Mouse (Mus musculus) kidney, embryonic 16.5 days (tissue): Measurements from ENCODE around the gene Parn. TPM values are rescaled to one million over a fixed set of nuclear protein-coding genes. Genes with fewer than 3 reads are reported as not detected.

ENCODE experiments used
- ATAC-seq: fragments of 200-750 bp; cut with Nextera tagmentation; 2 replicates; pipeline ENCODE4 v1.8.0; 2017; ENCODE audit warnings: moderate TSS enrichment; ENCODE audit not compliant: low FRiP score, low TSS enrichment
- H3K27ac ChIP-seq: fragments of 300-500 bp; sonication (generic); 2 replicates; pipeline ENCODE4 v1.5.1; 2014; ENCODE audit warnings: low read length
- H3K27me3 ChIP-seq: fragments of 300-500 bp; sonication (generic); 2 replicates; pipeline ENCODE4 v1.6.1; 2014; ENCODE audit warnings: low read length, control low read depth, mixed read lengths; ENCODE audit not compliant: insufficient read depth
- H3K36me3 ChIP-seq: fragments of 300-500 bp; sonication (generic); 2 replicates; pipeline ENCODE4 v1.6.1; 2014; ENCODE audit warnings: low read length, control low read depth, mixed read lengths; ENCODE audit not compliant: insufficient read depth
- H3K4me1 ChIP-seq: fragments of 300-500 bp; sonication (generic); 2 replicates; pipeline ENCODE4 v1.6.1; 2014; ENCODE audit warnings: low read length, control low read depth, mixed read lengths; ENCODE audit not compliant: insufficient read depth
- H3K4me2 ChIP-seq: fragments of 300-500 bp; sonication (generic); replicated peaks from 2 replicates; pipeline ENCODE4 v1.6.1; 2014; ENCODE audit warnings: low read depth, low read length
- H3K4me3 ChIP-seq: fragments of 300-500 bp; sonication (generic); 2 replicates; pipeline ENCODE4 v1.5.1; 2014; ENCODE audit warnings: mild to moderate bottlenecking, low read length
- H3K9ac ChIP-seq: fragments of 300-500 bp; sonication (generic); replicated peaks from 2 replicates; pipeline ENCODE4 v1.6.1; 2014; ENCODE audit warnings: low read length
- H3K9me3 ChIP-seq: fragments of 300-500 bp; sonication (generic); 2 replicates; pipeline ENCODE4 v1.6.1; 2016; ENCODE audit warnings: low read length, control low read depth
- WGBS: fragments of 180-500 bp; shearing (Covaris S2); extraction: QIAGEN DNeasy Blood & Tissue Kit; methylation state at CpG from one replicate; pipeline ENCODE4 v1.1.7; 2014; 5-methylcytosine and 5-hydroxymethylcytosine counted together
- polyA plus RNA-seq: library from polyadenylated mRNA; unstranded; fragments of >200 nt; fragmentation: Nextera tagmentation; extraction: Ambion mirVana; gene quantifications from 2 replicates; pipeline ENCODE4 v1.2.1, GENCODE M21; 2015

Parn gene
- polyA plus RNA-seq, 1 experiment from 2014 or later, result 49.1 TPM

DNA sequence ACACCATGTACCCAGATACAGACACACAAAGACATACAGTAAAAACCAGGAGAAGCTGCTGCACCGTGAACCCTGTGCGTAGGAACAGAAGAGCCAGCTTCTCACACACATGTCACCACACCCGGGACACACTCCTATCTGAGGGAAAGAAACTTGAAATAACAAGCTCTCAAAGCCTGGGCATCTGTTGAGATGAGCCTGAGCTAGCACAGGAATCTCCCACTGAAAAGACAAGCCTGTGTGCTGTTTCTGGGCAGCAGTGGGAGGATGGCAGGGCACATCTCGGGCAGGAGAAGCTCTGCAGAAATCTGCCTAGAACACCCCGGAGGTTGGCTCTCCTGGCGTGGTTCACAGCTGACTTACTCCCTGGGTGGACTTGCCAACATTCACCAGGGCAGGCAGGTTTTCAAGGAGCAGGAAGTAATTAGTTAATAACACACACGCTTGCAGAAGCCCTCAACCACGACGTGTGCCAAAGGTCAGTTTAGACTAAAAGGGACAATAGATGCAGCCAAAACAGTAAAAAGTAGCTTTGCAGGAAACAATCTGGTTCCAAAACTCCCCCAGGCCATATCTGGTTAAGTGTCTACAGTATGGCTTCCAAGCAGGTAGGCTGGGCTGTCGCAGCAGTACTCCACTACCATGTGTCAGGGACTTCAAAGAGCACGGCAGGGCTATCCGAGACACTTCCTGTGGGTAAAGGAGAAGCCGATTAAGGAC lies 129.6 kb downstream of the Parn start:
- H3K4me1 ChIP-seq, result peaks cover 11% of the 10 kb centered on the region
- no peaks in the 10 kb centered on the region for H3K27me3 ChIP-seq
- H3K4me2 ChIP-seq, result no peak overlapping the region
- H3K36me3 ChIP-seq, result no peaks in the 10 kb centered on the region
- H3K9me3 ChIP-seq, result no peaks in the 10 kb centered on the region
- H3K4me3 ChIP-seq, result no peak overlapping the region
- H3K27ac ChIP-seq, result no peak overlapping the region
- no peak overlapping the region for H3K9ac ChIP-seq
- WGBS, result 40% methylated on average over 13 of the region's 13 CpGs
- ATAC-seq, result peak; percentile 44; the same call in 1 of the 2 replicates

- H3K27ac ChIP-seq, result no peak overlapping the region
- no peaks in the 10 kb centered on the region for H3K27me3 ChIP-seq
- no peaks in the 10 kb centered on the region for H3K36me3 ChIP-seq
- WGBS, result 76% methylated on average over 7 of the region's 7 CpGs
- no peak for ATAC-seq
- no peak overlapping the region for H3K4me2 ChIP-seq
- H3K9me3 ChIP-seq, result no peaks in the 10 kb centered on the region
- peaks cover 11% of the 10 kb centered on the region for H3K4me1 ChIP-seq
- H3K4me3 ChIP-seq, result no peak overlapping the region
- no peak overlapping the region for H3K9ac ChIP-seq
Observed at GRCm38 (mm10) chr16:13536404-13536803, 131.6 kb downstream of the Parn start.

DNA sequence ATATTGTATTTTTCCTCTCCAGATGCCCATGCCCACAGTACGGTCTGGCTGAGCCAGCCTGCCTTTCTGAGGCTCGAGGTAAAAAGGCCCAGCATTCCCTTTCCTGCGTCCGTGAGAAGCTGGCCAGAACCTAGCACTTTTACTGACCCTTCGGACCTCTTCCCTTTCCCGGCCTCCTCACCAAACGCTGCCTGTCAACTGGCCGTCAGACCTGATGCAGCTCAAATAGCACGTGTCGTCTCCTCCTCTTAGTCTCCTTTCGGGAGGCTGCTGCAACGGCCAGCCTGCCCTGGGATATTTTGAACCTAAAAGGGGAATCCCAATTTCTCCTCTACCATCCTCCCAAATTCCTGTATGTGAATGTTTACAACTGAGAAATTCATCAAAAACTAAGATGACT lies 132.1 kb downstream of the Parn start:
- no peaks in the 10 kb centered on the region for H3K27me3 ChIP-seq
- H3K4me3 ChIP-seq, result no peak overlapping the region
- ATAC-seq, result no peak
- peaks cover 11% of the 10 kb centered on the region for H3K4me1 ChIP-seq
- no peak overlapping the region for H3K9ac ChIP-seq
- 44% methylated on average over 12 of the region's 12 CpGs for WGBS
- no peak overlapping the region for H3K27ac ChIP-seq
- no peak overlapping the region for H3K4me2 ChIP-seq
- no peaks in the 10 kb centered on the region for H3K9me3 ChIP-seq
- no peaks in the 10 kb centered on the region for H3K36me3 ChIP-seq

DNA sequence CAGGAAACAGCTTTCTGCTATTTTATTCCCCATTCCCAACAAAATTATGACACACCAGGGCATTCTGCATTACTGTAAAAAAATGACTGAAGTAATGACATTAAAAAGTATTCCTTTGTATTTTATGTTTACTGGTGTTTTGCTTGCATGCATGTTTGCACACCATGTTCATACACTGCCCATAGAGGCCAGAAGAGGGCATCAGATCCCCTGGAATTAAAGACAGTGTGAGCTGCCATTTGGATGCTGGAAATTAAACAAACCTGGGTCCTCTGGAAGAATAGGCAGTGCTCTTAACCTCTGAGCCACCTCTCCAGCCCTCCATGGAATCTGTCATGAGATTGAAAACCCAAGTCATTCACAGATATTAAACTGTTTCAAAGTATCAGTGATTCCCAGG lies 135.1 kb downstream of the Parn start:
- no peak overlapping the region for H3K4me2 ChIP-seq
- H3K4me3 ChIP-seq, result no peak overlapping the region
- H3K9ac ChIP-seq, result no peak overlapping the region
- no peaks in the 10 kb centered on the region for H3K9me3 ChIP-seq
- no peaks in the 10 kb centered on the region for H3K36me3 ChIP-seq
- H3K27me3 ChIP-seq, result no peaks in the 10 kb centered on the region
- ATAC-seq, result no peak
- no peak overlapping the region for H3K27ac ChIP-seq
- H3K4me1 ChIP-seq, result no peaks in the 10 kb centered on the region

GRCm38 (mm10) chr16:13531279-13531678 lies 136.7 kb downstream of the Parn start:
- no peaks in the 10 kb centered on the region for H3K36me3 ChIP-seq
- H3K27me3 ChIP-seq, result no peaks in the 10 kb centered on the region
- no peak; the same call in 1 of the 2 replicates for ATAC-seq
- H3K4me3 ChIP-seq, result no peak overlapping the region
- H3K4me1 ChIP-seq, result no peaks in the 10 kb centered on the region
- H3K27ac ChIP-seq, result no peak overlapping the region
- H3K4me2 ChIP-seq, result no peak overlapping the region
- no peaks in the 10 kb centered on the region for H3K9me3 ChIP-seq
- 85% methylated on average over 5 of the region's 5 CpGs for WGBS
- no peak overlapping the region for H3K9ac ChIP-seq

- 63% methylated on average over 6 of the region's 6 CpGs for WGBS
- Histone ChIP-seq H3K36me3 (no peaks in the 10 kb centered on the region), H3K27me3 (no peaks in the 10 kb centered on the region), H3K9me3 (no peaks in the 10 kb centered on the region), H3K4me2 (no peak overlapping the region), H3K9ac (no peak overlapping the region), H3K4me1 (no peaks in the 10 kb centered on the region), H3K4me3 (no peak overlapping the region), H3K27ac (no peak overlapping the region)
- ATAC-seq, result no peak
Observed at GRCm38 (mm10) chr16:13521359-13521758, 146.6 kb downstream of the Parn start.

DNA sequence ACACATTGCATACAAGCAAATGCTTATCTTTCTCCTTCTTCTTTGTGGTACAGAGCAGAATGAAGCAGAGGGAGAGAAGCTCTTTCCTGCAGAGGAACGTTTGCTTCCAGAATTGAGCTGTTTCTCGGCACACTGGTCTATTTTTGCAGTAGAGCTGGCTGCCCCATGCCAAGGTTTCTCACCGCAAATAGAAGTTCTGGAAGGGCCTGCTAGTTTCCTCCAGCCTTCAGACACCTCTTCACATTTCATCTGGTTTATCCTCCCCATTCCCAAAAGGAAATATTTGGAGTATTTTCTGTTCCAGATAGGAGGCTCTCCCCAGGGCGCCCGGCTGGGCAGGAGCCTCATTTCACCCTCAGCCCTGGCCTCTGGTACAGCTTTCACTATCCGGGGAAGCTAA lies 147.7 kb downstream of the Parn start:
- no peak overlapping the region for H3K27ac ChIP-seq
- 85% methylated on average over 6 of the region's 6 CpGs for WGBS
- no peak overlapping the region for H3K4me2 ChIP-seq
- no peaks in the 10 kb centered on the region for H3K27me3 ChIP-seq
- H3K4me3 ChIP-seq, result no peak overlapping the region
- H3K9ac ChIP-seq, result no peak overlapping the region
- no peaks in the 10 kb centered on the region for H3K9me3 ChIP-seq
- ATAC-seq, result no peak
- H3K4me1 ChIP-seq, result no peaks in the 10 kb centered on the region
- H3K36me3 ChIP-seq, result no peaks in the 10 kb centered on the region

- Histone ChIP-seq H3K4me1 (no peaks in the 10 kb centered on the region), H3K9me3 (no peaks in the 10 kb centered on the region), H3K9ac (no peak overlapping the region), H3K27ac (no peak overlapping the region), H3K4me2 (no peak overlapping the region), H3K4me3 (no peak overlapping the region), H3K27me3 (no peaks in the 10 kb centered on the region), H3K36me3 (no peaks in the 10 kb centered on the region)
- ATAC-seq, result no peak
- WGBS, result 65% methylated on average over 3 of the region's 3 CpGs
Observed at GRCm38 (mm10) chr16:13516214-13516613, 151.8 kb downstream of the Parn start.

- Histone ChIP-seq H3K4me2 (no peak overlapping the region), H3K4me1 (no peaks in the 10 kb centered on the region), H3K4me3 (no peak overlapping the region), H3K27me3 (no peaks in the 10 kb centered on the region), H3K27ac (no peak overlapping the region), H3K9ac (no peak overlapping the region), H3K36me3 (no peaks in the 10 kb centered on the region), H3K9me3 (no peaks in the 10 kb centered on the region)
- ATAC-seq, result no peak
- WGBS, result 86% methylated on average over 7 of the region's 7 CpGs
Observed at GRCm38 (mm10) chr16:13515524-13515923, 152.4 kb downstream of the Parn start.

- Histone ChIP-seq H3K4me3 (no peak overlapping the region), H3K4me2 (no peak overlapping the region), H3K36me3 (no peaks in the 10 kb centered on the region), H3K9me3 (no peaks in the 10 kb centered on the region), H3K27me3 (no peaks in the 10 kb centered on the region), H3K4me1 (no peaks in the 10 kb centered on the region), H3K27ac (no peak overlapping the region), H3K9ac (no peak overlapping the region)
- no peak for ATAC-seq
- 62% methylated on average over 5 of the region's 5 CpGs for WGBS
Observed at GRCm38 (mm10) chr16:13505055-13505454, 162.9 kb downstream of the Parn start.
